Mouse (Mus musculus) lung, postnatal 25 days (tissue): Measurements from ENCODE around the gene Ppp2r1b.
"Not testable (repeated sequence)": the region's sequence is repeated elsewhere in the genome, so short reads cannot be mapped to it uniquely, and the experiment has no call there.

ENCODE experiments used
- DNase-seq: peaks from one replicate; pipeline ENCODE4 v3.0.0; 2022; ENCODE audit warnings: low spot score

Ppp2r1b gene

DNA sequence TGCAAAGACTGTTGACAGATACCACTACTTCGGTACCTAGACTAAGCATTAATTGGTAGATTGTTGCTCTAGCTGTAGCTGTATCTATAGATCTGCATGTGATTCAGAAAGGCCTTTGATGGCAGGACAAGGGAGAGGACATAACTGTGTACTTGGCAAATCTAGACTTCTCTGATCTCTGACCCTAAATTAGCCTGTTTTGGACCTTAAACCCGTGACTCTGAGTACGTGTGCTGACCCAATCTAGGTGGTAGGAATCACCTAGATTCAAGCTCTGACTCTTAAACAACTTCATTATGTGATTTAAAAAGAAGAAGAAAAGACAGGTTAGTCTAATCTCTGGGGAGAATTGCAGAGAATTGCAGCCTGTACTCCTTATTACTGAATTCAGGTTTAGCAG is at the start of gene Ppp2r1b:
Ppp2r1b (plus strand) TSS at position 221 of the 400 bp plus-strand sequence.
- no peak for DNase-seq

DNA sequence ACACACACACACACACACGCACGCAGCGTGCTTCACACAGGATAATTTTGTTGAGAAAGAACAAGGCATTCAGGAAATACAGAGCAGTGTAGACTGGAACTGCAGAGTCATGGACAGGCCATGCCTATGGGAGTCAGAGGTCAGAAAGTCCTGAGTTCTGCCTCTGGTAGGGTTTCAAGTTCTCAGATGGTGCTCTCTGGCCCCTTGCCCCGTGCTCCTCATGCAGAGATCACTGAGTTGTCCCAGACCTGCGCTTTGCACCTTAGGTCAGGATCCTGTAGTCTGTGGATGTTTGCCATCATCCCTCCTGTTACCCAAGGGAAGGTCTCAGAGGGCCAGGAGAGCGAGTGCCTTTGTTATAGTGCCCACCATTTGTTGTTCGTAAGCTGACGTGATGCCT is 48.3 kb upstream of the Ppp2r1b start:
- DNase-seq, result no peak

- no peak for DNase-seq
Measured at GRCm38 (mm10) chr9:50797641-50798040, 47.5 kb upstream of the Ppp2r1b start.

GRCm38 (mm10) chr9:50798368-50798767 is 46.7 kb upstream of the Ppp2r1b start:
- peak; percentile 57 for DNase-seq

DNA sequence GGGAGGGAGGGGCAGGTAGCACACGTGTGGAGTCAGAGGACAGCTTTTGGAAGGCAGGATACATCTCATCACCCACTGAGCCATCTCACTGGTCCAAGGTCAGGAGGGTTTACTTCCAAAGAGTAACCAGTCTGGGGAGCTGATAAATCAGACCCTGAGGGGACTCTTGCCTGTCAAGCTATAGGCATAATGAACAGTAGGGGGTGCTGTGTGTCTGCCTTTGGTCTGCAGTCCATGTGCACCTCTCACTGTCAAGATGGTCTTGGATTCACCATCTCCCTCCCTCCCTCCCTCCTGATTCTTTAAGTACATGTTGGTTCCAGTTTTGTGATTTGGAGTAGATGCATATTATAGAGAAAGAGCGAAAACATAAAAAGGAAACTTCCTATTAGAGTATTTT is 44.1 kb upstream of the Ppp2r1b start:
- peak; percentile 61 for DNase-seq

GRCm38 (mm10) chr9:50803055-50803671 is 41.9 kb upstream of the Ppp2r1b start:
- DNase-seq, result no peak

- peak; percentile 57 for DNase-seq
Measured at GRCm38 (mm10) chr9:50808471-50808870, 36.6 kb upstream of the Ppp2r1b start.

DNA sequence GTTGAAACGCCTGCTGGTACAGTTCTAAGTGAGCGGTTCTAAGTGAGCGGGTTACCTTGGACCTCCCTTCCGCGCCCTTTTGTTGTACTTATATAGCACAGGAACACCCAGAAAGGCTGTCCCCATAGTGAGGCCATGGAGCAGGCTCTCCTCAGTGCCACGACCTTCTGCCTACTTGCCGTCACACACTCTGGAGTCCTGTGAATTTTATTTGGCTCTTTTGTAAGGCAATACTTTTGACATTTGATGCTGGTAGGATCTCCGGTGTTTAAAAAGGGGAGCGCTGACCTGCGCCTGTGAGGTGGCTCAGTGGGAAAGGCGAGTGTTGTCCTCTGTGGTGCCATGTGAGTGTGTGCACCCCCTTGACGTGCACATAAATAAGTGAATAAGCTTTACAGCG is 36.0 kb upstream of the Ppp2r1b start:
- no peak for DNase-seq

DNA sequence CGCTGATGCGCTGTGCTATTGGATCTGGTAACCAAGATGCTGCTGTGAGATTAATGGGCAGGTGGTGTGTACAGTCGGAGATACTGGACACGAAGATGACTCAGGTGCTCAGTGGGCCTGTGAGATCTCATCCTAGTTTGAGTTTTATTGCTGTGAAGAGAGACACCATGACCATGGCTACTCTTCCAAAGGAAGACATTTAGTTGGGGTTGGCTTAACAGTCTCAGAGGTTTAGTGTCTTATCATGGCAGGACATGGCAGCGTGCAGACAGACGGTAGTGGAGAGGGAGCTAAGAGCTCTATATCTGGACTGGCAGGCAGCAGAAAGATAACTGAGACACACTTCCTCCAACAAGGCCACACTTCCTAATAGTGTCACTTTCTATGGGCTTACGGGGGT is 33.9 kb upstream of the Ppp2r1b start:
- DNase-seq, result no peak

- no peak for DNase-seq
Measured at GRCm38 (mm10) chr9:50811746-50812145, 33.4 kb upstream of the Ppp2r1b start.

DNA sequence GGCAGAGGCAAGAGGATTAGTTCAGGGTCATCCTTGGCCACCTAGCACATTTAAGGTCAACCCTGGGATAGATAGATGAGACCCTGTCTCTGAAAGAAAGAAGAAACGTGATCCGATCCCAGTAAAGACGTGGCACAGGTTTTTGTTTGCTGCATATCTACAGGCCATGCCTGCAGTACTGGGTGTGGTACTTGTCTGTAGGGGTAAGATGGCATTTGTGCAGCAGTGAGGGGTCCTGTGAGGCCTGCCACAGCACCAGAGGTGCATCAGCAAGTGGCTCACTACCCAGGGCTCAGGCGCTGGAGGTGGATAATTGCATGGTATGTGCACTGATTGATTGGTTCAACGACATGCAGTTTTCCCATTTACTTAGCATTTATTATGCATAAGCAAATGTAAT is 31.3 kb upstream of the Ppp2r1b start:
- no peak for DNase-seq

- no peak for DNase-seq
Measured at GRCm38 (mm10) chr9:50815666-50816065, 29.4 kb upstream of the Ppp2r1b start.

DNA sequence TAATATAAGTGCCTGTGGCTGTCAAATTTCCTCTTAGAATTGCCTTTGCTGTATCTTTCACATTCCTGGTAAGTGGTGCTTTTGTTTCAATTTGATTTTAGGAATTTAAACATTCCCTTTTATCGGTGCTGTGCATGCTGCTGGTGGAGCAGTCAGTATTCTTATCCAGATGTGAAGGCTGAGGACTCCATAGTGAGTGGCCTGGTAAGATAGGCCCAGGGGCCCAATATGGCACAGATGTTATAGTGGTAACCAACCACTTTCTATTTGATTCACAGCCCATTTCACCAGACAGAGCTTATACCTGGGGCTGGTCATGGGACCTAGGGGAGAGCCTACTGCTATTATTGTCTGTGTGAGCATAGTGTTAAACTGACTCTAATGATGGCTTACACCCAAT is 28.6 kb upstream of the Ppp2r1b start:
- DNase-seq, result no peak

DNA sequence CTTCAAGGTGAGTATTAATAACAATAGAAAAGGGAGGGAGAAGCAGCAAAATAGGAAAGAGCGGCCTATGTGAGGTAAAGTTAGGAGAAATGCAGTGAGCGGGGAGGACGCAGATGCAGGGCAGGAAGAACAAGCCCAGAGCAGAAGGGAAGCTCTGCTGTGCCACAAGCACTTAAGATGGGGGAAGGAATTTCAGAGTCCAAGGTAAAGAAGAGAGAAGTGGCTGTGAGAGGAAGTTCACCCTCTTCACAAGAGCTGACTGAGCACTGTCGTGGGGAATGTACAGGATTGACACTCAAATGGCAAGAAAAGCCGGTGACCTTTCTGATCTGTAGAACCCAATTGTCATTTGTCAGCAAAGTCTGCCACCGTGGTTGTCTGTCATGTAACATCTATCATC is 27.1 kb upstream of the Ppp2r1b start:
- no peak for DNase-seq

DNA sequence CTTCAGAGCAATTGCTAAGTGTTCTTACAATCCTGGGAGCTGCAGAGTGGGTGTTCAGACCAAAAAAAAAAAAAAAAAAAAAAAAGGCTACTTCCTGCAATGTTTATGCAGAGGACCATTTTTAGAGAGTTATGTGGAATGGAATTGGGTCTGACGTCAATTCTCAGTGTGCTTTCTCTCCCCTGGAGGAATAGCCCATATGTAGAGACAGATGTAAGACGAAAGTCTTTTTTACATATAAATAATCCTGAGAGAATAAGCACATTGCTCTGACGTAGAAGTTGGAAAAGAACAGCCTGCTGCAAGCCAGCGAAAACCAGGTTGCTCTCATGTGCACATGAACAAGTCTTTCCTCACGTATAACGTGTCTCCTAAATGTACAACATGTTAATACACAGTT is 25.4 kb upstream of the Ppp2r1b start:
- no peak for DNase-seq

- DNase-seq, result no peak
Measured at GRCm38 (mm10) chr9:50821651-50822050, 23.4 kb upstream of the Ppp2r1b start.

DNA sequence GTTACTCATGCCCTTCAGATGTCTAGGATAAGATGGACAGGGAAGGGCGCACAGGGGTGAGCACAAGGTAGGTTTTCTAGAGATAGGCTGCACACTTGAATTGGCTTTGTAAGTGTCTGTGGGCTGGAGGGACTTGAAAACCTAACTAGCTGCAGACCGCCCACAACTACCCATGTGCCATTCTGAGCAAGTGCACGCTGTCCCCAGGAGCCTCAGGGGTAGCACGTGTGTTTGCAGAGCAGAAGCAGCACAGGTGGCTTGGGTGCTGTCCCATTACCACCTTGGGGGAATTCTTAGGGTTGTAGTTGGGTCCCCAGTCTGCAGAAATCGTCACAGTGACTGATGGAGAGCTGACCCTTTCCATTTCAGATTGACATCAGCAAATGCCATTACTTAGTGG is 22.9 kb upstream of the Ppp2r1b start:
- DNase-seq, result no peak

- no peak for DNase-seq
Measured at GRCm38 (mm10) chr9:50823779-50824453, 21.2 kb upstream of the Ppp2r1b start.

- no peak for DNase-seq
Measured at GRCm38 (mm10) chr9:50831514-50831913, 13.6 kb upstream of the Ppp2r1b start.

GRCm38 (mm10) chr9:50832162-50832561 is 12.9 kb upstream of the Ppp2r1b start:
- DNase-seq, result no peak

DNA sequence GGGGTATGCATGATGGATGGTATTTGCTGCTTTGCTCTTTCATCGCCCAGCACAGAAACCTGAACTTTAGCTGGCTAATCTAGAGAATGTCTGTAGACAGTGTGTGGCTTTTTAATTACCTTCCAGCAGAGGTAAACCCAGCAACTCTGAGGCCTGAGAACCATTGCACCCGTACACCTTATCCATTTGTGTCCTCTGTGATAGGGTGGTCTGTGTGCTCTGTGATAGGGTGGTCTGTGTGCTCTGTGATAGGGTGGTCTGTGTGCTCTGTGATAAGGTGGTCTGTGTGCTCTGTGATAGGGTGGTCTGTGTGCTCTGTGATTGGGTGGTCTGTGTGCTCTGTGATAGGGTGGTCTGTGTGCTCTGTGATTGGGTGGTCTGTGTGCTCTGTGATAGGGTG is 12.5 kb upstream of the Ppp2r1b start:
- not testable (repeated sequence) for DNase-seq

- DNase-seq, result no peak
Measured at GRCm38 (mm10) chr9:50833786-50834185, 11.3 kb upstream of the Ppp2r1b start.

DNA sequence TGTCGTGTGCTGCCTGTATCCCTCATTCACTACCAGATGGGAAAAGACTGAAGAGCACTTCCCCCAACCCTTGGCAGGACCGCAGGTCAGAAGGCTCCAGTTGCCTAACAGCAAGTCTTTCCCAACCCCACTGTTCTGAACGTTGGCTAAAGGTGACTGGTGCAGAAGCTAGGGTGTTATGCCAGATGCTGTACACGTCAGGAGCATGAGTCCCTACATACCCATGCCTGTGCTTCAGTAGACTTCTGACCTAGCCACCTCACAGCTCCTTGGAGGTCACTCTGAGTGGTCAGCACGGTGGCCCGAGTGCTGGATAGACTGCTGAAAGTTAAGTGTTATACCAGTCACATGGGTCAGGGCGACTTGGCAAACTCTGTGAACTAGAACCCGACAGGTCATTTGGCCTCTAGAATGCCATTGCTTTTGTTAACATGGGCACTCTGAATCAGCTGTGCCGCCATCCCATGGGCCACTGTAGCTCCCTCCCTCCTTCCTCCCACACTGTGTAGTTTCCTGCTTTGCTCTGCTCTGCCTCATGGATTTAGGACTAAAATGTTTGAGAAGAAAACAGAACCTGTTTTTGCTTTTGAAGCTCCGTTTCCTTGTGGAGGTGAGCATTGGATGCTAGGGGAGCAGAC is 9.9 kb upstream of the Ppp2r1b start:
- DNase-seq, result peak; percentile 80

DNA sequence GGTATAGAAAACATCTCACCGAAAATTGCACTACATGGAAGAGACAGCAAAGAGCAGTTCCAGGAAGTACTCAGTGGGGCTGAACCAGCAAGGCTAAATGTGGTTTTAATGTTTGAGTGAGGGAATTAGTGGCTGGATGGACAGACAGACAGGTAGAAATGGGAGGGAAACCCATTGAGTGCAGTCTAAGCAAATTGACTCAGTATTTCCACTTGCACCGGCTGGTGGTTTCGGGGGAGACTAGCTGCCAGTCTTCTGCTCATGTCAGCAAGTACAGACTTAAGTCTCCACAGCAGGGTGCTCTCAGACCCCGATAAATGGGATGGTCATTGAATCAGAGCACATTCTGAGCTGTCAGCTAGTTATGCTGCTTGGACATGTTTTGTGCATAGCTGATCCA is 9.0 kb upstream of the Ppp2r1b start:
- no peak for DNase-seq
